Mouse (Mus musculus): ENCODE measurements around the gene Hist1h2bk. TPM values are rescaled to one million over a fixed set of nuclear protein-coding genes. Genes with fewer than 3 reads are reported as not detected.
A peak's percentile ranks its signal among the peaks of the same experiment; 100 is the strongest.
"Not testable (repeated sequence)": the region's sequence is repeated elsewhere in the genome, so short reads cannot be mapped to it uniquely, and the experiment has no call there.

The Hist1h2bk gene
- total and polyA plus RNA-seq, 3 experiments, result 5.7 to 2,495 TPM; not detected in 1

DNA sequence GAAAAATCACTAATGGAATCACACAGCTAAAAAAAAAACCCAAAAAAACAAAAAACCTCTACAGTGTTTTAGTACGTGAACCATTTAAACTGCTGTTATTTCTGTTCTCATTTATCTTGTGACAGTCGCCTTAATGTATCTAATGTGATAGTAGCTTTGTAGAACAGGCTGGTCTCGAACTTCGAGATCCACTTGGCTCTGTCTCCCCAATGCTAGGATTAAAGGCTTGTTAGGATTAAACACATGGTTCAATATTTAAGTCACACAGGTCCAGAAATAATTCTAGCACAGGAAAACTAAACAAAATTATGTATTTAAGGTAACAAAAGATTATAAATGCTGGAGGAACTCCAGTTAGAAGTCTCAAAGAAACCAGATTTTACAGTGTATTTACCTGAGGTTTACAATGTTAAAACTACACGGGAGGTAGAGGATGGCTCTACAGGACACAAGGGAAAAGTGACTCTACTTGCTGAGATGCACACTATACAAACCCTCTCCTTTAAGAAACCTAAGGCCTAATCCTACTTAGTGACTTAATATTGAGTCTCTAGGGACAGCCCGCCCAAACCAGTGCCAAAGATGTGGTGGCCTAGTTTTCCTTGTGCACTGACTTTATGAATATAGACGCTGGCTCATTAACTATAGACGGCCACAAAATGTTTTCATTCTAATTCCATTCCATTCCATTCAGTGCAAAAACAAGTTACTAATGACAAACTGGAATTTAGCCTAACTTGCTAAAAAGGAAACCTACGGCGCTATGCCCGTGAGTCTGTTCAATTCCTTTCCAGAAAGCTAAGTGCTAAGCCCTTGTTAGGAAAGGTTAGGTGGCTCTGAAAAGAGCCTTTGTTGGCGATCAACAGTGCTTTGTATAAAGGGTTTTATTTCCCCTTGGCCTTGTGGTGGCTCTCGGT, 6.2 kb downstream of the Hist1h2bk start (continued):
- no peak for TF ChIP-seq ZMIZ1 (IDR thresholded peaks at IDR 0.05; ENCODE audit: low read depth, low read length)
- TF ChIP-seq ELF1 (IDR thresholded peaks at IDR 0.05; ENCODE audit: low read depth, low read length), result no peak
- no peak for TF ChIP-seq KAT2A (conservative IDR thresholded peaks at IDR 0.05; ENCODE audit: low read depth, low read length)
- no peak for TF ChIP-seq JUND (IDR thresholded peaks at IDR 0.05; ENCODE audit: low read depth, low read length)
- no peak for TF ChIP-seq USF1 (IDR thresholded peaks at IDR 0.05; ENCODE audit: low read depth, low read length)
- TF ChIP-seq CHD1 (IDR thresholded peaks at IDR 0.05; ENCODE audit: low read depth, low read length), result no peak

DNA sequence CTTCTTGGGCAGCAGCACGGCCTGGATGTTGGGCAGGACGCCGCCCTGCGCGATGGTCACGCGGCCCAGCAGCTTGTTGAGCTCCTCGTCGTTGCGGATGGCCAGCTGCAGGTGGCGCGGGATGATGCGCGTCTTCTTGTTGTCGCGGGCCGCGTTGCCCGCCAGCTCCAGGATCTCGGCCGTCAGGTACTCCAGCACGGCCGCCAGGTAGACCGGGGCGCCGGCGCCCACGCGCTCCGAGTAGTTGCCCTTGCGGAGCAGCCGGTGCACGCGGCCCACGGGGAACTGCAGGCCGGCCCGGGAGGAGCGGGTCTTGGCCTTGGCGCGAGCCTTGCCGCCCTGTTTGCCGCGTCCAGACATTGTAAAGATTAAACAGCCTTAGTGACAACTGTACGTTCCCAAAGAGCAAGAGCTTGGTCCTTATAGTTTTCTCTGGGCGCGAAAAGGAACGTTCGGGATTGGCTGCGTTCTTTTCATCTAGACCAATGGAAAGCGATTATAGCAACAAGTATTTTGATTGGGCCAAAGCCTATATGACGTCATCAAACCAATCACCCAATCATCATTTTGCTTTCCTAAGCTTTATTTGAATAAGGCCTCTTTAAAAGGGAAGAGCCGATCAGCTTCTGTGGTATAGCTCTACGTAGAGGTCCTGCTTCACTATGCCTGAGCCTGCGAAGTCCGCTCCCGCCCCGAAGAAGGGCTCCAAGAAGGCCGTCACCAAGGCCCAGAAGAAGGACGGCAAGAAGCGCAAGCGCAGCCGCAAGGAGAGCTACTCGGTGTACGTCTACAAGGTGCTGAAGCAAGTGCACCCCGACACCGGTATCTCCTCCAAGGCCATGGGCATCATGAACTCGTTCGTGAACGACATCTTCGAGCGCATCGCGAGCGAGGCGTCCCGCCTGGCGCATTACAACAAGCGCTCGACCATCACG, 7.2 kb downstream of the Hist1h2bk start, which contains the start of the genes Hist1h2ag and Hist1h2bj:
Hist1h2ag (minus strand) TSS at position 377 of the 935 bp plus-strand sequence.
Hist1h2bj (plus strand) TSS at position 647 of the 935 bp plus-strand sequence.
- H3K27me3 ChIP-seq (ENCODE audit: control insufficient read depth in 1 of 2, insufficient read depth in 2 of 2, low read length in 2 of 2); H3K4me1 ChIP-seq (ENCODE audit: control insufficient read depth in 1 of 2, insufficient read depth in 2 of 2, low read length in 2 of 2): not testable (repeated sequence)
- TF ChIP-seq POLR2AphosphoS5 (IDR thresholded peaks at IDR 0.05; ENCODE audit: borderline replicate concordance, low read depth, low read length), result peak; percentile 95; the same call in 1 of the 2 replicates
- peak; percentile 77 to 90; a peak in 3 of 4 replicates for TF ChIP-seq POLR2A (IDR thresholded peaks at IDR 0.05; ENCODE audit: control insufficient read depth in 1 of 2, insufficient read depth in 1 of 2, low read depth in 1 of 2, low read length in 2 of 2, poor library complexity in 1 of 2)
- TF ChIP-seq TBP (IDR thresholded peaks at IDR 0.05; ENCODE audit: low read depth, low read length), result peak; percentile 98
- 0 out of 2 replicates have a peak, but pooled peaks have one; percentile 69 for TF ChIP-seq UBTF (IDR thresholded peaks at IDR 0.05; ENCODE audit: borderline replicate concordance, insufficient read depth, low read depth, low read length)

More for the DNA sequence above, 7.2 kb downstream of the Hist1h2bk start, which contains the start of the genes Hist1h2ag and Hist1h2bj:
- not testable (repeated sequence) for H3K9me3 ChIP-seq (replicated peaks; ENCODE audit: insufficient read depth, low read length); H3K36me3 ChIP-seq (ENCODE audit: control insufficient read depth in 1 of 2, insufficient read depth in 2 of 2, low read length in 2 of 2); H3K79me2 ChIP-seq (ENCODE audit: control insufficient read depth, insufficient read depth, low read length, poor library complexity)
- DNase-seq (ENCODE audit: low read depth, low spot score), result peak; percentile 99
- Histone ChIP-seq H3K27ac (ENCODE audit: control insufficient read depth, low read depth, low read length) (peak within 1 kb of the TSS; percentile 99), H3K4me3 (ENCODE audit: control insufficient read depth in 1 of 2, insufficient read depth in 1 of 2, low read depth in 2 of 2, low read length in 2 of 2) (peak within 1 kb of the TSS; percentile 18 to 59; a peak in 3 of 4 replicates), H3K9ac (ENCODE audit: control insufficient read depth, low read depth, low read length, poor library complexity, severe bottlenecking) (peak within 1 kb of the TSS; percentile 84)

Measured in MEL (cell line).